Mouse (Mus musculus) forebrain, embryonic 12.5 days (tissue): ENCODE results near the gene Avpi1. TPM values are rescaled to one million over a fixed set of nuclear protein-coding genes. Genes with fewer than 3 reads are reported as not detected.
"Not testable (repeated sequence)": the region's sequence is repeated elsewhere in the genome, so short reads cannot be mapped to it uniquely, and the experiment has no call there.

ENCODE experiments used
- ATAC-seq: fragments of 200-750 bp; cut with Nextera tagmentation; 2 replicates; pipeline ENCODE4 v1.8.0; 2017; ENCODE audit warnings: moderate TSS enrichment; ENCODE audit not compliant: low FRiP score
- H3K27ac ChIP-seq: fragments of 300-500 bp; sonication (generic); 2 replicates; pipeline ENCODE4 v1.5.1; 2016; ENCODE audit warnings: mild to moderate bottlenecking
- H3K27me3 ChIP-seq: fragments of 300-500 bp; sonication (generic); 2 replicates; pipeline ENCODE4 v1.6.1; 2016; ENCODE audit warnings: mild to moderate bottlenecking
- H3K36me3 ChIP-seq: fragments of 300-500 bp; sonication (generic); replicated peaks from 2 replicates; pipeline ENCODE4 v1.6.1; 2016; ENCODE audit warnings: mild to moderate bottlenecking
- H3K4me1 ChIP-seq: fragments of 300-500 bp; sonication (generic); 2 replicates; pipeline ENCODE4 v1.6.1; 2016
- H3K4me2 ChIP-seq: fragments of 300-500 bp; sonication (generic); 2 replicates; pipeline ENCODE4 v1.6.1; 2016; ENCODE audit warnings: mild to moderate bottlenecking, moderate library complexity
- H3K4me3 ChIP-seq: fragments of 300-500 bp; sonication (generic); replicated peaks from 2 replicates; pipeline ENCODE4 v1.5.1; 2016; ENCODE audit warnings: mild to moderate bottlenecking
- H3K9ac ChIP-seq: fragments of 300-500 bp; sonication (generic); 2 replicates; pipeline ENCODE4 v1.6.1; 2016; ENCODE audit warnings: mild to moderate bottlenecking
- H3K9me3 ChIP-seq: fragments of 300-500 bp; sonication (generic); 2 replicates; pipeline ENCODE4 v1.6.1; 2016
- WGBS: fragments of 180-500 bp; shearing (Covaris S2); methylation state at CpG from one replicate; pipeline ENCODE4 v1.1.7; 2016; 5-methylcytosine and 5-hydroxymethylcytosine counted together
- polyA plus RNA-seq: library from polyadenylated mRNA; unstranded; fragments of >200 nt; fragmentation: Nextera tagmentation; extraction: Ambion mirVana; gene quantifications from 2 replicates; pipeline ENCODE4 v1.2.1, GENCODE M21; 2016

The Avpi1 gene
- polyA plus RNA-seq, 1 experiment from 2014 or later, result 10.4 TPM

GRCm38 (mm10) chr19:42089103-42089747 is 39.6 kb downstream of the Avpi1 start:
- peak overlapping the region; percentile 78 for H3K27ac ChIP-seq
- H3K36me3 ChIP-seq, result peaks cover 8% of the 10 kb centered on the region; the same call in 1 of the 2 replicates
- WGBS, result 25% methylated on average over 14 of the region's 14 CpGs
- H3K4me2 ChIP-seq, result peak overlapping the region; percentile 90
- no peak overlapping the region for H3K9ac ChIP-seq
- H3K4me3 ChIP-seq, result peak overlapping the region; percentile 80
- no peak for ATAC-seq
- H3K4me1 ChIP-seq, result peaks cover 32% of the 10 kb centered on the region
- H3K9me3 ChIP-seq, result no peaks in the 10 kb centered on the region
- no peaks in the 10 kb centered on the region for H3K27me3 ChIP-seq

GRCm38 (mm10) chr19:42086166-42086565 is 42.7 kb downstream of the Avpi1 start, which contains the start of gene Morn4:
Gene Morn4, minus strand, starts transcription at chr19:42086357.
- Histone ChIP-seq H3K9ac (peak within 1 kb of the TSS; percentile 73), H3K27ac (peak within 1 kb of the TSS; percentile 79), H3K4me3 (peak within 1 kb of the TSS; percentile 82), H3K27me3 (no peaks in the 10 kb centered on the region), H3K36me3 (no peaks in the 10 kb centered on the region), H3K4me2 (peak within 1 kb of the TSS; percentile 88), H3K4me1 (peaks cover 23% of the 10 kb centered on the region), H3K9me3 (no peaks in the 10 kb centered on the region)
- WGBS, result 1% methylated on average over 21 of the region's 21 CpGs
- ATAC-seq, result peak; percentile 90

GRCm38 (mm10) chr19:42085690-42086089 is 43.2 kb downstream of the Avpi1 start:
- peak overlapping the region; percentile 73 for H3K9ac ChIP-seq
- 10% methylated on average over 10 of the region's 10 CpGs for WGBS
- peak overlapping the region; percentile 82 for H3K4me3 ChIP-seq
- peak overlapping the region; percentile 79 for H3K27ac ChIP-seq
- no peaks in the 10 kb centered on the region for H3K36me3 ChIP-seq
- H3K9me3 ChIP-seq, result no peaks in the 10 kb centered on the region
- ATAC-seq, result peak; percentile 1; the same call in 1 of the 2 replicates
- H3K4me2 ChIP-seq, result peak overlapping the region; percentile 88
- peaks cover 19% of the 10 kb centered on the region for H3K4me1 ChIP-seq
- no peaks in the 10 kb centered on the region for H3K27me3 ChIP-seq

- H3K9ac ChIP-seq, ATAC-seq: not testable (repeated sequence)
- whole genome bisulfite sequencing, result 93% methylated on average over 5 of the region's 5 CpGs
Measured at GRCm38 (mm10) chr19:42081613-42082012, 47.2 kb downstream of the Avpi1 start.

GRCm38 (mm10) chr19:42080469-42080868 is 48.4 kb downstream of the Avpi1 start:
- no peak for ATAC-seq
- Histone ChIP-seq H3K9me3 (no peaks in the 10 kb centered on the region), H3K36me3 (peaks cover 21% of the 10 kb centered on the region), H3K4me3 (no peak overlapping the region), H3K27me3 (no peaks in the 10 kb centered on the region), H3K4me2 (no peak overlapping the region), H3K4me1 (peaks cover 2% of the 10 kb centered on the region; the same call in 1 of the 2 replicates), H3K9ac (no peak overlapping the region), H3K27ac (no peak overlapping the region)
- 89% methylated on average over 11 of the region's 11 CpGs for WGBS

More at GRCm38 (mm10) chr19:42081613-42082012, 47.2 kb downstream of the Avpi1 start:
- H3K4me1 ChIP-seq, H3K27ac ChIP-seq, H3K4me3 ChIP-seq, H3K9me3 ChIP-seq, H3K27me3 ChIP-seq, H3K36me3 ChIP-seq, H3K4me2 ChIP-seq: not testable (repeated sequence)

- Histone ChIP-seq H3K36me3 (peaks cover 26% of the 10 kb centered on the region), H3K9me3 (no peaks in the 10 kb centered on the region), H3K27me3 (no peaks in the 10 kb centered on the region), H3K4me2 (no peak overlapping the region), H3K9ac (no peak overlapping the region), H3K4me3 (no peak overlapping the region), H3K27ac (no peak overlapping the region), H3K4me1 (no peaks in the 10 kb centered on the region)
- WGBS, result 84% methylated on average over 5 of the region's 5 CpGs
- ATAC-seq, result no peak
Measured at GRCm38 (mm10) chr19:42079950-42080349, 48.9 kb downstream of the Avpi1 start.

- Histone ChIP-seq H3K9ac (no peak overlapping the region), H3K4me1 (no peaks in the 10 kb centered on the region), H3K27ac (no peak overlapping the region), H3K27me3 (no peaks in the 10 kb centered on the region), H3K9me3 (no peaks in the 10 kb centered on the region), H3K4me3 (no peak overlapping the region), H3K36me3 (peaks cover 35% of the 10 kb centered on the region), H3K4me2 (no peak overlapping the region)
- no peak for ATAC-seq
- 97% methylated on average over 12 of the region's 12 CpGs for WGBS
Measured at GRCm38 (mm10) chr19:42079006-42079405, 49.9 kb downstream of the Avpi1 start.

- Histone ChIP-seq H3K9me3 (no peaks in the 10 kb centered on the region), H3K27ac (no peak overlapping the region), H3K27me3 (no peaks in the 10 kb centered on the region), H3K36me3 (peaks cover 39% of the 10 kb centered on the region), H3K4me3 (no peak overlapping the region), H3K9ac (no peak overlapping the region), H3K4me2 (no peak overlapping the region), H3K4me1 (no peaks in the 10 kb centered on the region)
- no peak for ATAC-seq
- WGBS, result 98% methylated on average over 8 of the region's 8 CpGs
Measured at GRCm38 (mm10) chr19:42078566-42078965, 50.3 kb downstream of the Avpi1 start.

GRCm38 (mm10) chr19:42075992-42076391 is 52.9 kb downstream of the Avpi1 start:
- H3K27me3 ChIP-seq, result no peaks in the 10 kb centered on the region
- no peak overlapping the region for H3K27ac ChIP-seq
- WGBS, result 93% methylated on average over 16 of the region's 16 CpGs
- no peaks in the 10 kb centered on the region for H3K9me3 ChIP-seq
- no peak overlapping the region for H3K4me2 ChIP-seq
- no peak for ATAC-seq
- peaks cover 39% of the 10 kb centered on the region for H3K36me3 ChIP-seq
- no peaks in the 10 kb centered on the region for H3K4me1 ChIP-seq
- H3K9ac ChIP-seq, result no peak overlapping the region
- H3K4me3 ChIP-seq, result no peak overlapping the region

GRCm38 (mm10) chr19:42075051-42075450 is 53.8 kb downstream of the Avpi1 start:
- 92% methylated on average over 2 of the region's 2 CpGs for WGBS
- peak overlapping the region; percentile 17; the same call in 1 of the 2 replicates for H3K9ac ChIP-seq

More at GRCm38 (mm10) chr19:42075051-42075450, 53.8 kb downstream of the Avpi1 start:
- no peak for ATAC-seq
- H3K27ac ChIP-seq, result no peak overlapping the region
- H3K4me2 ChIP-seq, result no peak overlapping the region
- no peaks in the 10 kb centered on the region for H3K27me3 ChIP-seq
- peaks cover 39% of the 10 kb centered on the region for H3K36me3 ChIP-seq
- H3K4me3 ChIP-seq, result no peak overlapping the region
- H3K4me1 ChIP-seq, result no peaks in the 10 kb centered on the region
- H3K9me3 ChIP-seq, result no peaks in the 10 kb centered on the region

Other genes with a start within 250 kb of the Avpi1 start
- gene Rrp12, start 232.9 kb downstream of the Avpi1 start, polyA plus RNA-seq, result 24.3 and 28.1 TPM in 2 replicates
- 621 and 639 TPM in 2 replicates for gene Pgam1, start 217.1 kb downstream of the Avpi1 start, polyA plus RNA-seq
- gene Exosc1, start 195.6 kb downstream of the Avpi1 start, polyA plus RNA-seq, result 77.7 and 83.2 TPM in 2 replicates
- gene Zdhhc16, start 195.6 kb downstream of the Avpi1 start, polyA plus RNA-seq, result 79.5 and 82.5 TPM in 2 replicates
- 32.2 and 36.7 TPM in 2 replicates for gene Mms19, start 147.9 kb downstream of the Avpi1 start, polyA plus RNA-seq
- 7.1 and 7.8 TPM in 2 replicates for gene Ubtd1, start 147.3 kb downstream of the Avpi1 start, polyA plus RNA-seq
- gene Ankrd2, start 93.1 kb downstream of the Avpi1 start, polyA plus RNA-seq, result 0.28 and 0.49 TPM in 2 replicates
- gene Hoga1, start 83.4 kb downstream of the Avpi1 start, polyA plus RNA-seq, result 1.1 and 1.5 TPM in 2 replicates
- 0.14 TPM in 2 replicates for gene 4933411K16Rik, start 76.8 kb downstream of the Avpi1 start, polyA plus RNA-seq
- 73.4 and 75.1 TPM in 2 replicates for gene Morn4, start 42.7 kb downstream of the Avpi1 start, polyA plus RNA-seq
- 31.0 and 32.0 TPM in 2 replicates for gene Pi4k2a, start 38.6 kb downstream of the Avpi1 start, polyA plus RNA-seq
- 3.5 and 4.2 TPM in 2 replicates for gene Marveld1, start 18.3 kb upstream of the Avpi1 start, polyA plus RNA-seq
- 42.9 and 47.3 TPM in 2 replicates for gene Zfyve27, start 34.9 kb upstream of the Avpi1 start, polyA plus RNA-seq
- gene Sfrp5, start 73.2 kb upstream of the Avpi1 start, polyA plus RNA-seq, result 0.13 and 0.17 TPM in 2 replicates
- 6.6 and 7.1 TPM in 2 replicates for gene Golga7b, start 118.5 kb upstream of the Avpi1 start, polyA plus RNA-seq